Mouse (Mus musculus): ENCODE results near the gene Camk2b.

GRCm38 (mm10) chr11:6050066-6050560, 16.0 kb downstream of the Camk2b start:
- no peak for TF ChIP-seq POLR2A (IDR thresholded peaks at IDR 0.05; ENCODE audit: control insufficient read depth, low read depth, low read length)
- no peak for TF ChIP-seq CTCF (IDR thresholded peaks at IDR 0.05; ENCODE audit: control insufficient read depth, insufficient read depth, insufficient replicate concordance, low read depth, low read length)
